Mouse (Mus musculus) embryonic facial prominence, embryonic 13.5 days (tissue): Measurements from ENCODE around the gene Ncbp3. TPM values are rescaled to one million over a fixed set of nuclear protein-coding genes. Genes with fewer than 3 reads are reported as not detected.

ENCODE experiments used
- ATAC-seq: fragments of 200-750 bp; cut with Nextera tagmentation; 2 replicates; pipeline ENCODE4 v1.8.0; 2017; ENCODE audit warnings: low read depth; ENCODE audit not compliant: insufficient number of reproducible peaks, insufficient read depth, low FRiP score, low TSS enrichment
- H3K27ac ChIP-seq: fragments of 300-500 bp; sonication (generic); 2 replicates; pipeline ENCODE4 v1.5.1; 2015; ENCODE audit warnings: moderate library complexity, mild to moderate bottlenecking, inconsistent platforms
- H3K27me3 ChIP-seq: fragments of 300-500 bp; sonication (generic); 2 replicates; pipeline ENCODE4 v1.6.1; 2015; ENCODE audit warnings: mild to moderate bottlenecking, inconsistent platforms
- H3K36me3 ChIP-seq: fragments of 300-500 bp; sonication (generic); 2 replicates; pipeline ENCODE4 v1.6.1; 2015; ENCODE audit warnings: mild to moderate bottlenecking, inconsistent platforms
- H3K4me1 ChIP-seq: fragments of 300-500 bp; sonication (generic); 2 replicates; pipeline ENCODE4 v1.6.1; 2015; ENCODE audit warnings: inconsistent platforms
- H3K4me2 ChIP-seq: fragments of 300-500 bp; sonication (generic); 2 replicates; pipeline ENCODE4 v1.6.1; 2015; ENCODE audit warnings: moderate library complexity, mild to moderate bottlenecking, inconsistent platforms
- H3K4me3 ChIP-seq: fragments of 300-500 bp; sonication (generic); 2 replicates; pipeline ENCODE4 v1.5.1; 2015; ENCODE audit warnings: mild to moderate bottlenecking, inconsistent platforms
- H3K9ac ChIP-seq: fragments of 300-500 bp; sonication (generic); 2 replicates; pipeline ENCODE4 v1.6.1; 2015; ENCODE audit warnings: mild to moderate bottlenecking, inconsistent platforms
- H3K9me3 ChIP-seq: fragments of 300-500 bp; sonication (generic); 2 replicates; pipeline ENCODE4 v1.6.1; 2016; ENCODE audit warnings: inconsistent platforms
- WGBS: fragments of 180-500 bp; shearing (Covaris S2); methylation state at CpG from one replicate; pipeline ENCODE4 v1.1.7; 2015; ENCODE audit warnings: mixed read lengths; 5-methylcytosine and 5-hydroxymethylcytosine counted together
- polyA plus RNA-seq: library from polyadenylated mRNA; unstranded; fragments of >200 nt; fragmentation: Nextera tagmentation; extraction: Ambion mirVana; gene quantifications from 2 replicates; pipeline ENCODE4 v1.2.1, GENCODE M21; 2015

Gene Ncbp3
- 14.4 and 14.5 TPM in 2 replicates for polyA plus RNA-seq

GRCm38 (mm10) chr11:73047542-73047996, at the start of gene Ncbp3:
Gene Ncbp3, plus strand, starts transcription at chr11:73047783.
- H3K9me3 ChIP-seq, result no peaks in the 10 kb centered on the region
- WGBS, result under 1% methylated on average over 39 of the region's 39 CpGs

GRCm38 (mm10) chr11:72998771-72999170, 48.8 kb upstream of the Ncbp3 start, which contains the start of gene P2rx1:
Gene P2rx1, plus strand, starts transcription at chr11:72999103.
- WGBS, result 43% methylated on average over 8 of the region's 8 CpGs
- H3K4me3 ChIP-seq, result no peak within 1 kb of the TSS
- no peaks in the 10 kb centered on the region for H3K27me3 ChIP-seq
- H3K9me3 ChIP-seq, result no peaks in the 10 kb centered on the region
- no peak within 1 kb of the TSS for H3K4me2 ChIP-seq
- H3K4me1 ChIP-seq, result no peaks in the 10 kb centered on the region
- ATAC-seq, result 0 out of 2 replicates have a peak, but pooled peaks have one; percentile 27
- H3K36me3 ChIP-seq, result no peaks in the 10 kb centered on the region
- no peak within 1 kb of the TSS for H3K9ac ChIP-seq
- H3K27ac ChIP-seq, result no peak within 1 kb of the TSS

More at GRCm38 (mm10) chr11:73047542-73047996, at the start of gene Ncbp3:
- Histone ChIP-seq H3K27ac (peak within 1 kb of the TSS; percentile 87), H3K4me1 (peaks cover 18% of the 10 kb centered on the region), H3K27me3 (no peaks in the 10 kb centered on the region), H3K9ac (peak within 1 kb of the TSS; percentile 96), H3K4me3 (peak within 1 kb of the TSS; percentile 92), H3K4me2 (peak within 1 kb of the TSS; percentile 77), H3K36me3 (peaks cover 17% of the 10 kb centered on the region)
- ATAC-seq, result peak; percentile 93

- H3K4me3 ChIP-seq, result no peak overlapping the region
- no peaks in the 10 kb centered on the region for H3K27me3 ChIP-seq
- no peak overlapping the region for H3K4me2 ChIP-seq
- ATAC-seq, result no peak
- H3K9ac ChIP-seq, result no peak overlapping the region
- H3K4me1 ChIP-seq, result no peaks in the 10 kb centered on the region
- H3K36me3 ChIP-seq, result no peaks in the 10 kb centered on the region
- H3K27ac ChIP-seq, result no peak overlapping the region
- 8% methylated on average over 6 of the region's 6 CpGs for WGBS
- H3K9me3 ChIP-seq, result no peaks in the 10 kb centered on the region
These were observed 46.6 kb upstream of the Ncbp3 start for GRCm38 (mm10) chr11:73001029-73001428.

- no peak overlapping the region for H3K9ac ChIP-seq
- no peak overlapping the region for H3K27ac ChIP-seq
- H3K4me3 ChIP-seq, result no peak overlapping the region
- H3K36me3 ChIP-seq, result no peaks in the 10 kb centered on the region
- peaks cover 28% of the 10 kb centered on the region for H3K27me3 ChIP-seq
- no peak for ATAC-seq
- H3K4me1 ChIP-seq, result no peaks in the 10 kb centered on the region
- no peaks in the 10 kb centered on the region for H3K9me3 ChIP-seq
- no peak overlapping the region for H3K4me2 ChIP-seq
- WGBS, result 5% methylated on average over 2 of the region's 2 CpGs
These were observed 41.2 kb upstream of the Ncbp3 start for GRCm38 (mm10) chr11:73006377-73006776.

GRCm38 (mm10) chr11:73007113-73007512, 40.5 kb upstream of the Ncbp3 start:
- Histone ChIP-seq H3K27me3 (peaks cover 28% of the 10 kb centered on the region), H3K4me2 (no peak overlapping the region), H3K36me3 (no peaks in the 10 kb centered on the region), H3K27ac (no peak overlapping the region), H3K4me1 (no peaks in the 10 kb centered on the region), H3K4me3 (no peak overlapping the region), H3K9ac (no peak overlapping the region), H3K9me3 (no peaks in the 10 kb centered on the region)
- 59% methylated on average over 3 of the region's 3 CpGs for WGBS
- ATAC-seq, result no peak

GRCm38 (mm10) chr11:73007698-73008481, 39.7 kb upstream of the Ncbp3 start:
- Histone ChIP-seq H3K27ac (no peak overlapping the region), H3K9me3 (no peaks in the 10 kb centered on the region), H3K4me1 (no peaks in the 10 kb centered on the region), H3K9ac (no peak overlapping the region), H3K27me3 (peaks cover 28% of the 10 kb centered on the region), H3K4me2 (no peak overlapping the region), H3K4me3 (no peak overlapping the region), H3K36me3 (no peaks in the 10 kb centered on the region)
- no peak for ATAC-seq
- WGBS, result 65% methylated on average over 11 of the region's 11 CpGs

GRCm38 (mm10) chr11:73008826-73009225, 38.8 kb upstream of the Ncbp3 start:
- no peak overlapping the region for H3K4me2 ChIP-seq
- 67% methylated on average over 2 of the region's 2 CpGs for WGBS
- H3K27ac ChIP-seq, result no peak overlapping the region
- no peak for ATAC-seq
- H3K36me3 ChIP-seq, result no peaks in the 10 kb centered on the region
- H3K9ac ChIP-seq, result no peak overlapping the region
- no peak overlapping the region for H3K4me3 ChIP-seq
- no peaks in the 10 kb centered on the region for H3K9me3 ChIP-seq
- peaks cover 28% of the 10 kb centered on the region for H3K27me3 ChIP-seq
- no peaks in the 10 kb centered on the region for H3K4me1 ChIP-seq

GRCm38 (mm10) chr11:73009531-73010274, 37.9 kb upstream of the Ncbp3 start:
- Histone ChIP-seq H3K9ac (no peak overlapping the region), H3K4me3 (no peak overlapping the region), H3K27me3 (peaks cover 28% of the 10 kb centered on the region), H3K4me2 (no peak overlapping the region), H3K4me1 (no peaks in the 10 kb centered on the region), H3K27ac (no peak overlapping the region), H3K9me3 (no peaks in the 10 kb centered on the region), H3K36me3 (no peaks in the 10 kb centered on the region)
- no peak for ATAC-seq
- WGBS, result 51% methylated on average over 13 of the region's 13 CpGs

- ATAC-seq, result no peak
- Histone ChIP-seq H3K4me1 (peaks cover 5% of the 10 kb centered on the region), H3K27me3 (peaks cover 20% of the 10 kb centered on the region), H3K4me2 (no peak overlapping the region), H3K9me3 (no peaks in the 10 kb centered on the region), H3K27ac (no peak overlapping the region), H3K4me3 (no peak overlapping the region), H3K36me3 (no peaks in the 10 kb centered on the region), H3K9ac (no peak overlapping the region)
- WGBS, result 77% methylated on average over 5 of the region's 5 CpGs
These were observed 33.6 kb upstream of the Ncbp3 start for GRCm38 (mm10) chr11:73013981-73014380.

GRCm38 (mm10) chr11:73014831-73015344, 32.7 kb upstream of the Ncbp3 start:
- H3K9ac ChIP-seq, result 0 out of 2 replicates have a peak overlapping the region, but pooled peaks have one; percentile 11
- no peak overlapping the region for H3K4me2 ChIP-seq
- no peaks in the 10 kb centered on the region for H3K36me3 ChIP-seq
- no peak overlapping the region for H3K4me3 ChIP-seq
- 85% methylated on average over 4 of the region's 4 CpGs for WGBS
- no peaks in the 10 kb centered on the region for H3K9me3 ChIP-seq
- H3K27me3 ChIP-seq, result peaks cover 20% of the 10 kb centered on the region
- H3K27ac ChIP-seq, result no peak overlapping the region
- peaks cover 12% of the 10 kb centered on the region for H3K4me1 ChIP-seq
- no peak for ATAC-seq

- Histone ChIP-seq H3K4me3 (no peak overlapping the region), H3K27ac (no peak overlapping the region), H3K4me1 (peaks cover 14% of the 10 kb centered on the region), H3K9me3 (no peaks in the 10 kb centered on the region), H3K9ac (no peak overlapping the region), H3K36me3 (no peaks in the 10 kb centered on the region), H3K27me3 (peaks cover 20% of the 10 kb centered on the region), H3K4me2 (no peak overlapping the region)
- ATAC-seq, result no peak
- WGBS, result 79% methylated on average over 5 of the region's 5 CpGs
These were observed 32.0 kb upstream of the Ncbp3 start for GRCm38 (mm10) chr11:73015391-73016102.
